Comparison of ENCODE assay signal across 8 mouse cellular contexts in genomic region chr4:40014666-40015065, GRCm38 (mm10).
DNase-seq lines count a peak whose midpoint lies in the region; ATAC-seq lines count a peak whose summit lies in the region.

No protein-coding gene starts in this region.

- H3K4me3 ChIP-seq in forebrain, embryonic 13.5 days = peak overlapping the region; percentile 23; the same call in 1 of the 2 replicates
- peak overlapping the region; percentile 24 for H3K4me3 ChIP-seq in hindbrain, embryonic 15.5 days

- 24% methylated on average over 7 of the region's 7 CpGs for WGBS in forebrain, embryonic 13.5 days
- WGBS in hindbrain, embryonic 15.5 days = 11% methylated on average over 7 of the region's 7 CpGs

- ATAC-seq in CD4-positive, CD25-positive, alpha-beta regulatory T cell, adult 4 months = no peak
- ATAC-seq in forebrain, embryonic 13.5 days = peak; percentile 92
- peak; percentile 85 for ATAC-seq in hindbrain, embryonic 15.5 days (ENCODE audit: low FRiP score, low read depth)
- ATAC-seq in megakaryocyte progenitor cell, adult 5-6 weeks (replicated peaks; ENCODE audit: poor library complexity) = peak; percentile 66

- no peaks in the 10 kb centered on the region for H3K4me1 ChIP-seq in forebrain, embryonic 13.5 days
- peaks cover 3% of the 10 kb centered on the region; the same call in 1 of the 2 replicates for H3K4me1 ChIP-seq in hindbrain, embryonic 15.5 days (replicated peaks)

- H3K9ac ChIP-seq in forebrain, embryonic 13.5 days = 0 out of 2 replicates have a peak overlapping the region, but pooled peaks have one; percentile 3
- H3K9ac ChIP-seq in hindbrain, embryonic 15.5 days = peak overlapping the region; percentile 22; the same call in 1 of the 2 replicates

- H3K27me3 ChIP-seq in forebrain, embryonic 13.5 days = no peaks in the 10 kb centered on the region
- no peaks in the 10 kb centered on the region for H3K27me3 ChIP-seq in hindbrain, embryonic 15.5 days

- H3K9me3 ChIP-seq in forebrain, embryonic 13.5 days (replicated peaks) = no peaks in the 10 kb centered on the region
- H3K9me3 ChIP-seq in hindbrain, embryonic 15.5 days = no peaks in the 10 kb centered on the region

- H3K36me3 ChIP-seq in forebrain, embryonic 13.5 days (ENCODE audit: poor library complexity, severe bottlenecking) = no peaks in the 10 kb centered on the region
- H3K36me3 ChIP-seq in hindbrain, embryonic 15.5 days = no peaks in the 10 kb centered on the region

- H3K4me2 ChIP-seq in forebrain, embryonic 13.5 days = peak overlapping the region; percentile 42
- H3K4me2 ChIP-seq in hindbrain, embryonic 15.5 days = peak overlapping the region; percentile 50

- no peak overlapping the region for H3K27ac ChIP-seq in forebrain, embryonic 13.5 days
- peak overlapping the region; percentile 52 for H3K27ac ChIP-seq in hindbrain, embryonic 15.5 days (replicated peaks)

- DNase-seq in CD4-positive, CD25-positive, alpha-beta regulatory T cell, adult 2 months (ENCODE audit: low read depth, low spot score) = peak; percentile 6
- peak; percentile 8 for DNase-seq in c-Kit-positive CD71-positive TER-119-negative erythroid progenitor cells, embryonic 14.5 days (ENCODE audit: low read depth)
- peak; percentile 78 to 81 for DNase-seq in layer of hippocampus, postnatal 10 days (ENCODE audit: low spot score in 2 of 2)
- peak; percentile 73 for DNase-seq in right cerebral cortex, postnatal 25 days

Comparison
In these comparisons a context has a peak if more than half of its experiments do, and no peak if none do; other contexts are left out.
1. DNase-seq: peak in every context shown above with its lines; median percentile 80 in layer of hippocampus, postnatal 10 days; 73 in right cerebral cortex, postnatal 25 days; 8 in c-Kit-positive CD71-positive TER-119-negative erythroid progenitor cells, embryonic 14.5 days; 6 in CD4-positive, CD25-positive, alpha-beta regulatory T cell, adult 2 months.